Mouse (Mus musculus) v-Abl transformed pro-B cells (cell line): ENCODE data around the gene Ssu72.

ENCODE experiments used
- in situ Hi-C, 2 experiments: fragments of 400-800 bp; cut with MboI; formaldehyde crosslinking; loops; one replicate each; pipeline ENCODE4 v1.15.1; 2025; ENCODE audit not compliant: unreplicated experiment in 2 of 2

Gene Ssu72

DNA sequence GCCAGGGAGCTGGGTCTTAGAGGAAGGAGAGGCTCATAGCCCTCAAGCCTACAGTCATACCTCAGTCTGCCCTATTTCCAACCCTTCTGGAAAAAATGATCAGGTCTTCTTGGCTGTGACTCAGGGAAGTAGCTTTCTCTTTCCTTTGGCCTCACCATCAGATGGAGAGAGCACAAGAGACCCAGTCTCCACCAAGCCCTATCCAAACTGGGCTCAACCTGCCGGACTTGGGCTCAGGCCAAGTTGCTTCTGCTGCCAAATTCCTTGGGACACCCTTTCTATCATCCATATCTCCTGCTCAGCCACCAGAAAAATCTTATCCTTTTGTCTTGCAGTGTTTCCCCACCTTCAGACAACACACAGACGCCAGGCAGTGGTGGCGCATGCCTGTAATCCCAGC lies 71.3 kb downstream of the Ssu72 start:
- in situ Hi-C loops = loop anchor here (10.0 kb wide), 2 partner anchors 131 to 451 kb away; partner anchors contain the start of gene Gm10563 (in 1 of the 2)

DNA sequence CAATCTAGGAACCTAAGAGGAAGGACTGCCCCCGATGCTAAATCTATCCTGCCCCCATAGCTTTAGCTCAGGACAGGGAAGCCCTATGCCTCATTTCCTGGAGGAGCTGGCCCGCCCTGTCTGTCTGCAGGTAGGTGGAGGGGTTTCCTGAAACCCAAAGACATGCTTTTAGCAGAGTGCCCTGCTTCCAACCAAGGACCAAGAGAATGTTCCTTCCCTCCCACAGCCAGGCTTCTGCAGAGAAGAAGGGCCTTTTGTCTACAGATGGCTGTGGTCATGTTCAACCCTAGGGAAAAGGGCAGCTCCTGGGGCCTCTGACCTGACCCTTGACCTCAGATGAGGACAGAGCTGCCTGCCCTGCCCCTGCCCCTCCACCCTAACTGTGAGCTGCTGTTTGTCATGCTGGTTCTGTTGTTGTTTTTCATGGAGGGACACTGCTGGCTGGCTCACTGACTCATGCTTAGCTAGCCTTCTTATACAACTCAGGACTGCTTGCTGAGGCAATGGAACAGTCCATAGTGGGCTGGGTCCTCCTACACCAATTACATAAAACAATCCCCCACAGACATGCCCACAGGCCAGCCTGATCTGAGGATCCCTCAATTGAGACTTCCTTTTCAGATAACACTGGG lies 72.2 kb downstream of the Ssu72 start:
- in situ Hi-C loops = loop anchor here (10.0 kb wide), 2 partner anchors 132 to 452 kb away; partner anchors contain the start of gene Gm10563 (in 1 of the 2)

DNA sequence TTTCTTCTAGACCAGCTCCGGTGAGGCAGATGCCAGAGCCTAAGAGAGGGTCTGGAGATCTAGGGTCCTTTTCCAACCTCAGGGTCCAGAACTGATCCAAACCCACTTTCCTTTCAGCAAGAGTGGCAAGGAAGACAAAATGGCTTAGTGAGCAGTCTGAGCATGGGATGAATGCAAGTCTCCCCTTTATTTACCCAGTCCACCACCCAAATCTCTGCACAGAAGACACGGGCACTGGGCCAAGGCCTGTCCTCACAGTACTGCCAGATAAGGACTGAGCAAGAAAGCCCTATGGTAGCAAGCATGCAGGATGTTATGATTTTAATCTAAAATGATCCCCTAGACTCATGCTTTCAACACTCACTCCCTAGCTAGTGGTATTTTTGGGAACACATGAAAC lies 73.2 kb downstream of the Ssu72 start:
- in situ Hi-C loops = loop anchor here (10.0 kb wide), 2 partner anchors 133 to 453 kb away; partner anchors contain the start of gene Gm10563 (in 1 of the 2)

DNA sequence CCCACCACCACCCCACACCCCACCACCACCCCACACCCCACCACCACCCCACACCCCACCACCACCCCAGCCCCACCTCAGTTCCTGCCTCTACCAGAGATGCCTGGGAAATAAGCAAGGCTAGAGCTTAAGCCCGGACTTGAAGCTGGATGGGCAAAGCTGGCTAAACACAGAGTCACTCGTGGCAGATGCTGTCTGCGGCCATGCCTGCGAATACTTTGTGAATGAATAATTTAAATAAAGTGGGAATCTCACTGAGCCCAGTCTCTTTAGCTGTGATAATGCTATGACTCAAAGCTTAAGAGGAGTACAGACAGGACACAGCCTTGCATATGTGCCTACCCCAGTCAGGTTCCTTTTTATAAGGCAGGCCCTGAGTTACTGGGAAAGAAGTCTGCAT lies 74.9 kb downstream of the Ssu72 start:
- in situ Hi-C loops = loop anchor here (10.0 kb wide), 2 partner anchors 135 to 455 kb away; partner anchors contain the start of gene Gm10563 (in 1 of the 2)

DNA sequence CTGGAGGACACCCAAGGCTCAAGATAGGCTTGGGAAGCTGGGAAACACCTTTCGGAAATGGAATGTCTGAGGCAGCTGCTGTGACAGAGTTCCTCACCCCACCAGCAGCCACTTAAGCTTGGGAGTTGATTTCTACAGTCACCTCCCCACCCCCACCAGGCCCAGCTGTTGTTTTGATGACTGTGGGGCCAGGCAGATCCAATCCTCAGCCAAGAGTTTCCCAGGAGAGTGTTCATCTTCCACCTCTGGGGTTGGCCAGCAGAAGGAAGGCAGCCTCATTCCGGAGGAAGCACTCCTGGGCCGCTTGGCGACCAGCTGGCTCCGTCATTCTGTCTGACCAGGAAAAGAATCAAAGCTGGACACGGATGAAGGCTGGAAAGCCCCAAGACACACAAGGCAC lies 76.3 kb downstream of the Ssu72 start:
- in situ Hi-C loops = no loop called here
